Mouse (Mus musculus) thymus, adult 2 months (tissue): ENCODE results near the gene 4933424G06Rik.

Experiments
- CTCF ChIP-seq: fragments of 200-500 bp; IDR thresholded peaks from 2 replicates; pipeline ENCODE4 v1.5.1; 2012; ENCODE audit warnings: mild to moderate bottlenecking, control low read depth, low read length, moderate library complexity, borderline replicate concordance; ENCODE audit not compliant: control insufficient read depth, poor library complexity, insufficient read depth; ENCODE audit errors: extremely low read depth
- POLR2A ChIP-seq: fragments of 200-500 bp; IDR thresholded peaks from 2 replicates; pipeline ENCODE4 v1.6.1; 2012; ENCODE audit warnings: mild to moderate bottlenecking, low read length, control low read depth, moderate library complexity; ENCODE audit not compliant: control insufficient read depth, poor library complexity, insufficient read depth; ENCODE audit errors: extremely low read depth

DNA sequence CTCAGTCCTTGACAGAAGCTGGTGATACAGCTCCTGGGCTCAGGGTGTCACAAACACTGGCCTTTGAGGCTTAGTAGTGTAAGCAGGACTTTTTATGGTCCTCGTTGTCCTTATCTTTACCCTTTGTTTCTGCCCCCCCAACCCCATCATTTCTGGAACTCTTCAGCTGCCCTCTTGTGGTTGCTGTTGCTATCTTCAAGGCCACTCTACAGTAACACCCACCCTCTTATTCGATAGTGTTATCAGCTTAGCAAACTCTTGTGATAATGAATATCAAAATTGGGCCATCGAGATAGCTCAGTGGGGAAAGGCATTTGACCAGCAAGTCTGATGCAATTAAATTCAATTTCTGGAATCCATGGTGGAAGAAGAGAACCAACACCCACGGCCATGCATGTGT is 45.5 kb upstream of the 4933424G06Rik start:
- TF ChIP-seq CTCF = no peak
- no peak for TF ChIP-seq POLR2A
